Mouse (Mus musculus): ENCODE results near the gene Neurl1a. TPM values are rescaled to one million over a fixed set of nuclear protein-coding genes. Genes with fewer than 3 reads are reported as not detected.

Gene Neurl1a
- polyA plus RNA-seq, 1 experiment from 2014 or later, result 0.76 TPM

DNA sequence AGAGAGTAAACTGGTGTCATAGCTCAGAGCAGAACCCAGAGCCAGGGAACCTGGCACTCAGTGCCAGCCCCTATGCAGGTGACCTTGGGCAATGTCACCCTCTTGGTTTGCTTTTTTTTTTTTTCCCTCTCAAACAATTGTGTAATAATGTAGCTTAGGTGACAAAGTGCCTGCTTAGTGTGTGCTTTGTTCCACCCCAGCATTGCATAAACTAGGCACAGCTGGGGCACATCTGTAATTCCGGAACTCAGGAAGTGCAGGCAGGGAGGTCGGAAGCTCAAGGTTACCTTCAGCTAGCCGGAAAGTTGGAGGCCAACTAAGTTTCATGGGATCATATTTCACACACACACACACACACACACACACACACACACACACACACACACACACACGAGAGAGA, 28.8 kb upstream of the Neurl1a start:
- Histone ChIP-seq H3K27ac (ENCODE audit: low read depth) (no peak overlapping the region), H3K36me3 (replicated peaks; ENCODE audit: insufficient read depth, low read length) (no peaks in the 10 kb centered on the region), H3K4me3 (ENCODE audit: low read depth, low read length) (no peak overlapping the region), H3K9ac (replicated peaks) (no peak overlapping the region), H3K4me1 (ENCODE audit: insufficient read depth) (peaks cover 2% of the 10 kb centered on the region; the same call in 1 of the 2 replicates), H3K27me3 (ENCODE audit: insufficient read depth, low read length) (peaks cover 11% of the 10 kb centered on the region; the same call in 1 of the 2 replicates), H3K9me3 (ENCODE audit: low read length) (no peaks in the 10 kb centered on the region), H3K4me2 (ENCODE audit: low read depth, low read length) (no peak overlapping the region)
- WGBS (ENCODE audit: insufficient replicate concordance), result 45% methylated on average over 3 of the region's 4 CpGs
- no peak for TF ChIP-seq CTCF (IDR thresholded peaks at IDR 0.05; ENCODE audit: low read depth)
- TF ChIP-seq EP300 (IDR thresholded peaks at IDR 0.05; ENCODE audit: low read depth), result no peak
- ATAC-seq (peak; percentile 89), DNase-seq (peak; percentile 52)

DNA sequence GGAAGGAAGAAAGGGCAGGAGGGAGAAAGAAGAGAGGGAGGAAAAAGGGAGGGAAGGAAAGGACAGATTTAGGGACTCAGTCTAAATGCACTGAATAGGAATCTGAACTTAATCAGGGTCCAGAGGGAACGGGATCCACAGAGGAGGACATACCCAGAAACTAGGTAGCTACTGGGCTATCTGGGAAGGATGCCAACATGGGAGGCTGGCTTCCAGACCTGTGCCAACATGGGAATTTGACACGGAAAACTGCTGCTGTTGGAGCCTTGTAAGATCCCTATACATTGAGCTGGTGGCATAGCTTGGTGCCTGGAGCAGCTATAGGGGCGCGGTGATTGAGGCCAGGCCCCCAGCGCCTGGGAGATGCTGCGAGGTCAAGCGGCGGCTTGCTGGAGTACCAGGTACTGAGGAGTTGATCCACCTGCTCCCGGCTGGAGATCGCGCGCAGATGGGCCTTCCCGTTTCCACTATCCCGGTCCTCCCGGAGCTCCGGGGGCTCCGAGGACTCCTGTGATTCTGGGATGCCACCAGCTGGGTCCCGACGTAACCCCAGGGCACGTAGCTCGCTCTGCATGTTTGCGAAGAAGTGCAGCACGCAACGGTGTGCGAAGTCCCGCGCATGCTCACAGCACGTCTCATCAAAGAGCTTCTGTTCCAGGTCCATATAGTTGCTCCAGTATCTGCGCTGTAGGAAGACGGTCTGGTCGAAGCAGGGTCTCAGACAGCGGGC, 27.1 kb upstream of the Neurl1a start:
- Histone ChIP-seq H3K4me2 (ENCODE audit: low read depth, low read length) (peak overlapping the region; percentile 38; the same call in 1 of the 2 replicates), H3K27ac (ENCODE audit: low read depth) (no peak overlapping the region), H3K4me1 (ENCODE audit: insufficient read depth) (peaks cover 2% of the 10 kb centered on the region; the same call in 1 of the 2 replicates), H3K9me3 (ENCODE audit: low read length) (no peaks in the 10 kb centered on the region), H3K4me3 (ENCODE audit: low read depth, low read length) (no peak overlapping the region), H3K27me3 (ENCODE audit: insufficient read depth, low read length) (peaks cover 11% of the 10 kb centered on the region; the same call in 1 of the 2 replicates), H3K9ac (replicated peaks) (no peak overlapping the region), H3K36me3 (replicated peaks; ENCODE audit: insufficient read depth, low read length) (no peaks in the 10 kb centered on the region)
- ATAC-seq (no peak), DNase-seq (no peak)
- 33% methylated on average over 32 of the region's 32 CpGs for WGBS (ENCODE audit: insufficient replicate concordance)
- TF ChIP-seq EP300 (IDR thresholded peaks at IDR 0.05; ENCODE audit: low read depth) (no peak), CTCF (IDR thresholded peaks at IDR 0.05; ENCODE audit: low read depth) (no peak)

- Histone ChIP-seq H3K36me3 (replicated peaks; ENCODE audit: insufficient read depth, low read length) (no peaks in the 10 kb centered on the region), H3K4me3 (ENCODE audit: low read depth, low read length) (no peak overlapping the region), H3K4me2 (ENCODE audit: low read depth, low read length) (no peak overlapping the region), H3K9me3 (ENCODE audit: low read length) (no peaks in the 10 kb centered on the region), H3K27me3 (ENCODE audit: insufficient read depth, low read length) (peaks cover 11% of the 10 kb centered on the region; the same call in 1 of the 2 replicates), H3K27ac (ENCODE audit: low read depth) (no peak overlapping the region), H3K9ac (replicated peaks) (no peak overlapping the region), H3K4me1 (ENCODE audit: insufficient read depth) (peaks cover 2% of the 10 kb centered on the region; the same call in 1 of the 2 replicates)
- no peak for TF ChIP-seq CTCF (IDR thresholded peaks at IDR 0.05; ENCODE audit: low read depth)
- TF ChIP-seq EP300 (IDR thresholded peaks at IDR 0.05; ENCODE audit: low read depth), result no peak
- WGBS (ENCODE audit: insufficient replicate concordance), result 65% methylated on average over 12 of the region's 12 CpGs
- no peak for ATAC-seq
- no peak for DNase-seq
Observed at GRCm38 (mm10) chr19:47152062-47152369, 26.6 kb upstream of the Neurl1a start.

DNA sequence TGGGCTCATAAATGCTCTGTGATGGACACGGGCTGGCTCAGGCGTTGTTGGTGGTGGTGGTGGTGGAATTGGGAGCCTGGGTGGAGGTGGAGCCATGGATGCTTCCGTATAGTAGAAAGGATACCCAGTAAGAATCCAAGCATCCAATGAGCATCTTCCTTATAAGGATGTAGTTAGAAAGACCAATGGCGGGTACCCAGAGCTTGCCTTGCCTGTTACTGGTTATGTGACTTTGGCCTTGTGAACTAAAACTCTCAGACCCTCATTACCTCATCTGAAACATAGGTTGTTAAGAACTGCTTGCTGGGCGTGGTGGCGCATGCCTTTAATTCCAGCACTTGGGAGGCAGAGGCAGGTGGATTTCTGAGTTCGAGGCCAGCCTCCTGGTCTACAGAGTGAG, 24.9 kb upstream of the Neurl1a start:
- Histone ChIP-seq H3K4me1 (ENCODE audit: insufficient read depth) (peaks cover 2% of the 10 kb centered on the region; the same call in 1 of the 2 replicates), H3K36me3 (replicated peaks; ENCODE audit: insufficient read depth, low read length) (no peaks in the 10 kb centered on the region), H3K27ac (ENCODE audit: low read depth) (no peak overlapping the region), H3K9ac (replicated peaks) (no peak overlapping the region), H3K4me2 (ENCODE audit: low read depth, low read length) (no peak overlapping the region), H3K4me3 (ENCODE audit: low read depth, low read length) (no peak overlapping the region), H3K27me3 (ENCODE audit: insufficient read depth, low read length) (peaks cover 11% of the 10 kb centered on the region; the same call in 1 of the 2 replicates), H3K9me3 (ENCODE audit: low read length) (no peaks in the 10 kb centered on the region)
- DNase-seq, result no peak
- no peak for TF ChIP-seq CTCF (IDR thresholded peaks at IDR 0.05; ENCODE audit: low read depth)
- TF ChIP-seq EP300 (IDR thresholded peaks at IDR 0.05; ENCODE audit: low read depth), result no peak
- WGBS (ENCODE audit: insufficient replicate concordance), result 77% methylated on average over 7 of the region's 7 CpGs
- no peak for ATAC-seq

- H3K9ac ChIP-seq (replicated peaks), result no peak within 1 kb of the TSS
- no peaks in the 10 kb centered on the region for H3K9me3 ChIP-seq (ENCODE audit: low read length)
- H3K4me3 ChIP-seq (ENCODE audit: low read depth, low read length), result no peak within 1 kb of the TSS
- H3K36me3 ChIP-seq (replicated peaks; ENCODE audit: insufficient read depth, low read length), result no peaks in the 10 kb centered on the region
- DNase-seq (no peak), ATAC-seq (no peak)
- WGBS (ENCODE audit: insufficient replicate concordance), result 76% methylated on average over 11 of the region's 11 CpGs
- TF ChIP-seq EP300 (IDR thresholded peaks at IDR 0.05; ENCODE audit: low read depth) (no peak), CTCF (IDR thresholded peaks at IDR 0.05; ENCODE audit: low read depth) (no peak)
- no peak within 1 kb of the TSS for H3K27ac ChIP-seq (ENCODE audit: low read depth)
- H3K27me3 ChIP-seq (ENCODE audit: insufficient read depth, low read length), result no peaks in the 10 kb centered on the region
- no peak within 1 kb of the TSS for H3K4me2 ChIP-seq (ENCODE audit: low read depth, low read length)
- no peaks in the 10 kb centered on the region for H3K4me1 ChIP-seq (ENCODE audit: insufficient read depth)
Observed at GRCm38 (mm10) chr19:47157664-47158063, 21.0 kb upstream of the Neurl1a start, which contains the start of gene Calhm3. Gene Calhm3, minus strand, starts transcription at chr19:47157764.

DNA sequence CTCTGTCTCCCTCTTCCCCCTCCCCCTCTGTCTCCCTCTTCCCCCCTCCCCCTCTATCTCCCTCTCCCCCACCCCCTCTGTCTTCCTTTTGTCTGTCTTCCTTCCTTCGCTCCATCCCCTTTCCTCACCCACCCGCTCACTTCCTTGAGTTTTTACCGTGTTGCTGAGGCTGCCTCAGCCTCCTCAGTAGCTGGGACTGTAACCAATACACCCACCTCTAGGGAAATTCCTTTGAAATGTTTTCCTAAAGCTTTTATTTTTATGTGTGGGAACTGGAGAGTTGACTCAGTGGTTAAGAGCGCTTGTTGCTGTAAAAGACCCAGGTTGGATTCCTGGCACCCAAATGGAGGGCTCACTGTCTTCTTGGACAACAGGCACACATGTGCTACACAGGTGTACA, 17.0 kb upstream of the Neurl1a start:
- TF ChIP-seq CTCF (IDR thresholded peaks at IDR 0.05; ENCODE audit: low read depth) (no peak), EP300 (IDR thresholded peaks at IDR 0.05; ENCODE audit: low read depth) (no peak)
- no peaks in the 10 kb centered on the region for H3K4me1 ChIP-seq (ENCODE audit: insufficient read depth)
- H3K27ac ChIP-seq (ENCODE audit: low read depth), result no peak overlapping the region
- no peaks in the 10 kb centered on the region for H3K9me3 ChIP-seq (ENCODE audit: low read length)
- no peak for ATAC-seq
- no peaks in the 10 kb centered on the region for H3K36me3 ChIP-seq (replicated peaks; ENCODE audit: insufficient read depth, low read length)
- no peaks in the 10 kb centered on the region for H3K27me3 ChIP-seq (ENCODE audit: insufficient read depth, low read length)
- H3K4me3 ChIP-seq (ENCODE audit: low read depth, low read length), result no peak overlapping the region
- no peak overlapping the region for H3K9ac ChIP-seq (replicated peaks)
- WGBS (ENCODE audit: insufficient replicate concordance), result 53% methylated on average over 4 of the region's 4 CpGs
- DNase-seq, result no peak
- no peak overlapping the region for H3K4me2 ChIP-seq (ENCODE audit: low read depth, low read length)
